Comparison of ENCODE assay signal across 8 mouse cellular contexts in genomic region chr5:135877831-135878231, GRCm38 (mm10). TPM values are rescaled to one million over a fixed set of nuclear protein-coding genes. Genes with fewer than 3 reads are reported as not detected.
DNase-seq lines count a peak whose midpoint lies in the region; ATAC-seq lines count a peak whose summit lies in the region.

No protein-coding gene starts in this region.

- H3K4me1 ChIP-seq in heart, embryonic 11.5 days (ENCODE audit: control insufficient read depth, insufficient read depth, low read length): peaks cover 7% of the 10 kb centered on the region; the same call in 1 of the 2 replicates

- H3K36me3 ChIP-seq in heart, embryonic 11.5 days (ENCODE audit: control insufficient read depth, insufficient read depth, low read length): no peaks in the 10 kb centered on the region

- ATAC-seq in heart, embryonic 11.5 days (replicated peaks; ENCODE audit: insufficient number of reproducible peaks, low FRiP score, low TSS enrichment): no peak

- peaks cover 7% of the 10 kb centered on the region; the same call in 1 of the 2 replicates for H3K27me3 ChIP-seq in heart, embryonic 11.5 days (ENCODE audit: control insufficient read depth, insufficient read depth, low read length)

- peak overlapping the region; percentile 70 for H3K4me2 ChIP-seq in heart, embryonic 11.5 days

- H3K9ac ChIP-seq in heart, embryonic 11.5 days (ENCODE audit: low read depth, low read length): peak overlapping the region; percentile 66

- peak overlapping the region; percentile 45 for H3K4me3 ChIP-seq in heart, embryonic 11.5 days (ENCODE audit: low read depth, low read length)

- under 1% methylated on average over 16 of the region's 16 CpGs for WGBS in heart, embryonic 11.5 days (ENCODE audit: insufficient replicate concordance)

- H3K9me3 ChIP-seq in heart, embryonic 11.5 days (replicated peaks; ENCODE audit: control insufficient read depth, low read length): no peaks in the 10 kb centered on the region

- no peak overlapping the region for H3K27ac ChIP-seq in heart, embryonic 11.5 days (ENCODE audit: low read depth, low read length)

- DNase-seq in CD4-positive, CD25-positive, alpha-beta regulatory T cell, adult 2 months (ENCODE audit: low read depth, low spot score): peak; percentile 78
- peak; percentile 76 for DNase-seq in Muller cell, postnatal 12 days (ENCODE audit: inconsistent ontology term)
- peak; percentile 73 for DNase-seq in embryo, embryonic 9.5 days (ENCODE audit: extremely low spot score)
- peak; percentile 56 for DNase-seq in kidney, adult 9 months
- peak; percentile 69 for DNase-seq in lung, postnatal 10 days
- DNase-seq in right cerebral cortex, postnatal 10 days (ENCODE audit: low spot score in 2 of 2): peak; percentile 53 to 68
- no peak for DNase-seq in frontal cortex, postnatal 25 days (ENCODE audit: low spot score in 2 of 2)

RNA-seq across cellular contexts. Expression of gene Hspb1, which starts 9.9 kb away (rescaled TPM):
- polyA plus RNA-seq in heart, embryonic 11.5 days (2014; fragmentation: Nextera tagmentation; extraction: Ambion mirVana): 815 and 827 TPM in 2 replicates

RNA-seq across cellular contexts. Expression of gene Ywhag, which starts 56.6 kb away (rescaled TPM):
- polyA plus RNA-seq in heart, embryonic 11.5 days (2014; fragmentation: Nextera tagmentation; extraction: Ambion mirVana): 103 and 108 TPM in 2 replicates

Comparison
In these comparisons a context has a peak if more than half of its experiments do, and no peak if none do; other contexts are left out.
1. DNase-seq: peak in CD4-positive, CD25-positive, alpha-beta regulatory T cell, adult 2 months (single experiment), Muller cell, postnatal 12 days (single experiment), embryo, embryonic 9.5 days (single experiment), kidney, adult 9 months (single experiment), lung, postnatal 10 days (single experiment) and right cerebral cortex, postnatal 10 days (2 of 2); none in frontal cortex, postnatal 25 days (0 of 2).